Mouse (Mus musculus): ENCODE data around the gene Olfr453. TPM values are rescaled to one million over a fixed set of nuclear protein-coding genes. Genes with fewer than 3 reads are reported as not detected.

Olfr453 gene
- polyA plus RNA-seq, 1 experiment from 2014 or later: not detected

Other genes with a start within 250 kb of the Olfr453 start
- not detected in 2 replicates for gene Olfr455, start 191.8 kb upstream of the Olfr453 start, polyA plus RNA-seq (2014; fragmentation: Nextera tagmentation; extraction: Ambion mirVana)
- gene Tcaf3, start 141.7 kb upstream of the Olfr453 start, polyA plus RNA-seq (2014; fragmentation: Nextera tagmentation; extraction: Ambion mirVana): not detected in 2 replicates
- gene Tcaf2, start 94.1 kb upstream of the Olfr453 start, polyA plus RNA-seq (2014; fragmentation: Nextera tagmentation; extraction: Ambion mirVana): 3.4 and 3.5 TPM in 2 replicates
- gene Tcaf1, start 29.3 kb upstream of the Olfr453 start, polyA plus RNA-seq (2014; fragmentation: Nextera tagmentation; extraction: Ambion mirVana): 77.1 and 85.5 TPM in 2 replicates
- gene Olfr38, start 17.0 kb downstream of the Olfr453 start, polyA plus RNA-seq (2014; fragmentation: Nextera tagmentation; extraction: Ambion mirVana): not detected in 2 replicates
- gene Olfr452, start 45.7 kb downstream of the Olfr453 start, polyA plus RNA-seq (2014; fragmentation: Nextera tagmentation; extraction: Ambion mirVana): not detected in 2 replicates
- gene Olfr450, start 72.6 kb downstream of the Olfr453 start, polyA plus RNA-seq (2014; fragmentation: Nextera tagmentation; extraction: Ambion mirVana): not detected in 2 replicates
- gene Olfr449, start 95.0 kb downstream of the Olfr453 start, polyA plus RNA-seq (2014; fragmentation: Nextera tagmentation; extraction: Ambion mirVana): not detected in 2 replicates
- not detected in 2 replicates for gene Olfr448, start 151.1 kb downstream of the Olfr453 start, polyA plus RNA-seq (2014; fragmentation: Nextera tagmentation; extraction: Ambion mirVana)
- gene Olfr447, start 169.5 kb downstream of the Olfr453 start, polyA plus RNA-seq (2014; fragmentation: Nextera tagmentation; extraction: Ambion mirVana): not detected in 2 replicates
- gene Olfr446, start 182.0 kb downstream of the Olfr453 start, polyA plus RNA-seq (2014; fragmentation: Nextera tagmentation; extraction: Ambion mirVana): not detected in 2 replicates
- not detected in 2 replicates for gene Olfr444, start 209.7 kb downstream of the Olfr453 start, polyA plus RNA-seq (2014; fragmentation: Nextera tagmentation; extraction: Ambion mirVana)

All from intestine, embryonic 14.5 days (tissue).